Mouse (Mus musculus) embryonic fibroblast, embryonic 13.5 days (primary cell): Measurements from ENCODE around the gene Olfr657.

ENCODE experiments used
- CTCF ChIP-seq: IDR thresholded peaks from 2 replicates; pipeline ENCODE4 v1.5.1; 2011; ENCODE audit warnings: mild to moderate bottlenecking, control low read depth, low read length, moderate library complexity, borderline replicate concordance; ENCODE audit not compliant: insufficient read depth
- POLR2A ChIP-seq: IDR thresholded peaks from 2 replicates; pipeline ENCODE4 v1.6.1; 2011; ENCODE audit warnings: low read depth, mild to moderate bottlenecking, control low read depth, low read length, moderate library complexity

DNA sequence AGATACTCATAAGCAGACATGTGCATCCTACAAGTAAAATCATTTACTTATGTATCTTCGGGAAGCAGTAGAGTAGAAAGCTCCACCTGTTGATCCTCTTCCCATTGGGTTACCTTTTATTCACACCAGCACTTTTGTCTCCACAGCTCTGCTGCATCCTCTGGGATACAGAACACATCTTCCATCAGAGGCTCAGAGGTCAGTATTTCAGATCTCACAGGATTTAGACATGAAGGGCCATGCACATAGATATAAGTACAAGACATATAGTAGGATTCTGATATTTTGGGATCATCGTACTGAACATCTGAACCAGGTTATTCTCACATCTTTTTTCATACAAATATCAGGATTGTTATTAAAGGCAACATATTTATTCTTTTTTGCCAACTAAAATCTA is 61.6 kb downstream of the Olfr657 start, which contains the start of gene Olfr661:
- TF ChIP-seq CTCF (no peak), POLR2A (no peak)
